Mouse (Mus musculus): ENCODE data around the gene Pla2g4e.

Pla2g4e gene

GRCm38 (mm10) chr2:120235947-120236640 lies 9.0 kb downstream of the Pla2g4e start:
- no peak for DNase-seq (ENCODE audit: low read depth, low spot score)

GRCm38 (mm10) chr2:120235381-120235780 lies 9.8 kb downstream of the Pla2g4e start:
- DNase-seq (ENCODE audit: low read depth, low spot score), result no peak

- DNase-seq (ENCODE audit: low read depth, low spot score), result no peak
Measured at GRCm38 (mm10) chr2:120231642-120232041, 13.5 kb downstream of the Pla2g4e start.

GRCm38 (mm10) chr2:120214600-120214999 lies 30.5 kb downstream of the Pla2g4e start:
- no peak for DNase-seq (ENCODE audit: low read depth, low spot score)

- no peak for DNase-seq (ENCODE audit: low read depth, low spot score)
Measured at GRCm38 (mm10) chr2:120211448-120211847, 33.7 kb downstream of the Pla2g4e start.

- no peak for DNase-seq (ENCODE audit: low read depth, low spot score)
Measured at GRCm38 (mm10) chr2:120207926-120208325, 37.2 kb downstream of the Pla2g4e start.

- DNase-seq (ENCODE audit: low read depth, low spot score), result no peak
Measured at GRCm38 (mm10) chr2:120207028-120207427, 38.1 kb downstream of the Pla2g4e start.

GRCm38 (mm10) chr2:120203742-120204141 lies 41.4 kb downstream of the Pla2g4e start:
- no peak for DNase-seq (ENCODE audit: low read depth, low spot score)

- DNase-seq (ENCODE audit: low read depth, low spot score), result no peak
Measured at GRCm38 (mm10) chr2:120200077-120200476, 45.1 kb downstream of the Pla2g4e start.

- DNase-seq (ENCODE audit: low read depth, low spot score), result no peak
Measured at GRCm38 (mm10) chr2:120188174-120188573, 57.0 kb downstream of the Pla2g4e start.

- no peak for DNase-seq (ENCODE audit: low read depth, low spot score)
Measured at GRCm38 (mm10) chr2:120187583-120187982, 57.6 kb downstream of the Pla2g4e start.

- DNase-seq (ENCODE audit: low read depth, low spot score), result no peak
Measured at GRCm38 (mm10) chr2:120185527-120186276, 59.4 kb downstream of the Pla2g4e start.

GRCm38 (mm10) chr2:120178936-120179335 lies 66.2 kb downstream of the Pla2g4e start:
- DNase-seq (ENCODE audit: low read depth, low spot score), result no peak

GRCm38 (mm10) chr2:120173718-120174117 lies 71.4 kb downstream of the Pla2g4e start:
- DNase-seq (ENCODE audit: low read depth, low spot score), result peak; percentile 44

- DNase-seq (ENCODE audit: low read depth, low spot score), result no peak
Measured at GRCm38 (mm10) chr2:120171362-120171761, 73.8 kb downstream of the Pla2g4e start.

GRCm38 (mm10) chr2:120170726-120171125 lies 74.4 kb downstream of the Pla2g4e start:
- DNase-seq (ENCODE audit: low read depth, low spot score), result no peak

- no peak for DNase-seq (ENCODE audit: low read depth, low spot score)
Measured at GRCm38 (mm10) chr2:120169382-120169781, 75.8 kb downstream of the Pla2g4e start.

- DNase-seq (ENCODE audit: low read depth, low spot score), result no peak
Measured at GRCm38 (mm10) chr2:120167763-120168162, 77.4 kb downstream of the Pla2g4e start.

- DNase-seq (ENCODE audit: low read depth, low spot score), result no peak
Measured at GRCm38 (mm10) chr2:120165474-120165873, 79.7 kb downstream of the Pla2g4e start.

- no peak for DNase-seq (ENCODE audit: low read depth, low spot score)
Measured at GRCm38 (mm10) chr2:120159434-120159833, 85.7 kb downstream of the Pla2g4e start.

GRCm38 (mm10) chr2:120158846-120159245 lies 86.3 kb downstream of the Pla2g4e start:
- no peak for DNase-seq (ENCODE audit: low read depth, low spot score)

GRCm38 (mm10) chr2:120158016-120158415 lies 87.1 kb downstream of the Pla2g4e start:
- no peak for DNase-seq (ENCODE audit: low read depth, low spot score)

GRCm38 (mm10) chr2:120157606-120158005 lies 87.5 kb downstream of the Pla2g4e start:
- DNase-seq (ENCODE audit: low read depth, low spot score), result no peak
